Mouse (Mus musculus): ENCODE measurements around the gene Plcb4.

DNA sequence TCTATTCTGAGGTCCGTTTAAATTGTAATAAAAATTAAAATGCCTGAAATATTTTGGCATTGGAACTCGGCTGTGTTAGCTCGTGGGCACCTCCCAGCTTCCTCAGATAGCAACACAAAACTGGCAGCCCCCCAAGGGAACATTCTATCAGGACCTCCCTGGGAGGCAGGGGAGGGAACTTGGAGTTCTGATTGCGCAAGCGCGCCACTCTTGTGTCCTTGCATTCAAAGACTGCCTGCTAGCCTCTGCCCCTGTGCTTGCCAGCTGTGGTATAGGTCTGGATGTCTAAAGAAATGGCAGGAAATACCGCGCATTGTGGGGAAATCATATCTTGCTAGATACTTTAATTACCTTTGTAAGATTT is 53.1 kb downstream of the Plcb4 start:
- TF ChIP-seq CTCF (IDR thresholded peaks at IDR 0.05; ENCODE audit: borderline replicate concordance, insufficient read depth, low read length) = no peak
- TF ChIP-seq POLR2A (IDR thresholded peaks at IDR 0.05; ENCODE audit: low read depth, low read length) = no peak
